Mouse (Mus musculus) T-helper 1 cell (primary cell): ENCODE data around the gene Gm19668.
"Not testable (repeated sequence)": the region's sequence is repeated elsewhere in the genome, so short reads cannot be mapped to it uniquely, and the experiment has no call there.

Experiments used
- in situ Hi-C: fragments of 300-600 bp; cut with MboI, MseI; formaldehyde crosslinking; loops from one replicate; pipeline ENCODE4 v1.15.1; 2025; ENCODE audit warnings: high pct_unique_total_duplicates

The Gm19668 gene

DNA sequence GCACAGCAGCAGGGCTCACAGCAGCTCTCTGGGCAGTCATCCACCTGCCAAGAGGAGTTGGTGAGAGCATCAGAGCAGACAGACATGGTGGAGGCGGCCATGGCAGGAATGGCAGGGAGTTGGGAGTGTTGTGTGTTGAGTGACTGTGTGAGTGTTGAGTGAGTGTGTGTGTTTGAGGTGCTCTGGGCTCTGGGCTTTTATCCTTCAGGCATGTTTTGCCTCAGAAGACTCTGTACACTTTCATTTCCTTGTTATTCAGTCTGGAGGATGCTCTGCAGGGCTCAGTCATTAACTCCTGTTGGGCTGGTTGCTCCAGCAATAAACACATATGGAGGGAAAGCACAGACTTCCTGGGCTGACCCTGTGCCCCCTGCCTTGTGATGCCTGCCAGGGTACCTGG lies 27.7 kb downstream of the Gm19668 start, which contains the start of gene Gm3238:
Gm3238 (minus strand) TSS at position 101 of the 400 bp plus-strand sequence.
- in situ Hi-C loops: not testable (repeated sequence)

DNA sequence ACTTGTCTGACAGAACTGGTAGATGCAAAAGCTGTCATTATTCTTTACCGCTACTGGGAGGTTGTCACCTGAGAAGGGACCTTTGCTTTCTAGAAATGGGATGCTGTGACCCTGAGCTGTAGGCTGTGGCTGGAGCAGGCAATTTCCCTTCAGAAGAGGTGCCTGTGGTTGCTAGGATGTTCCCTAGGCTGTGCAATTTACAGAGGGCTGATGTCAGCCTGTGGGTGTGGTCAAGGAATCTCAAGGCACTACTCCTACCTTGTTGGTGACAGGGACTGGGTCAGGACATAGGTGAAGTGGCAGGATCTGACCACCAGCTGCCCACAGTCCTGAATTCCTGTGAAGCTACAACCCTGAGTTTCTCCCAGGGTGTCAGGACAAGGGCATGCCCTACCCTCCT lies 29.2 kb downstream of the Gm19668 start:
- in situ Hi-C loops: no loop called here

DNA sequence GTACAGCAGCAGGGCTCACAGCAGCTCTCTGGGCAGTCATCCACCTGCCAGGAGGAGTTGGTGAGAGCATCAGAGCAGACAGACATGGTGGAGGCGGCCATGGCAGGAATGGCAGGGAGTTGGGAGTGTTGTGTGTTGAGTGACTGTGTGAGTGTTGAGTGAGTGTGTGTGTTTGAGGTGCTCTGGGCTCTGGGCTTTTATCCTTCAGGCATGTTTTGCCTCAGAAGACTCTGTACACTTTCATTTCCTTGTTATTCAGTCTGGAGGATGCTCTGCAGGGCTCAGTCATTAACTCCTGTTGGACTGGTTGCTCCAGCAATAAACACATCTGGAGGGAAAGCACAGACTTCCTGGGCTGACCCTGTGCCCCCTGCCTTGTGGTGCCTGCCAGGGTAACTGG lies 39.4 kb downstream of the Gm19668 start, which contains the start of gene Gm3233:
Gm3233 (minus strand) TSS at position 101 of the 400 bp plus-strand sequence.
- in situ Hi-C loops: not testable (repeated sequence)

DNA sequence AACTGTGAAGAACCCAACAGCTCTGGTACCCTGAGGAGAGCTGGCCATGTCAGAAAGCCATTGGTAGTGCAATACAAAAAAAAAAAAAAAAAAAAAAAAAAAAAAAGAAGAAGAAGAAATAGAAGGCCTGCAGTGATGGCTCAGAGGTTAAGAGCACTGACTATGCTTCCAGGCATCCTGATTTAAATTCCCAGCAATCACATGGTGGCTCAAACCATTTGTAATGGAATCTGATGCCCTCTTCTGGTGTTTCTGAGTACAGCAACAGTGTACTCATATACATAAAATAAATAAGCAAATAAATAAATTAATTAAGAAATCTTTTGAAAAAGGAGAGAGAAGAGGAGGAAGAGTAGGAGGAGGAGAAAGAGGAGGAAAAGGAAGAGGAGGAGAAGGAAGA lies 45.5 kb downstream of the Gm19668 start:
- in situ Hi-C loops: no loop called here

DNA sequence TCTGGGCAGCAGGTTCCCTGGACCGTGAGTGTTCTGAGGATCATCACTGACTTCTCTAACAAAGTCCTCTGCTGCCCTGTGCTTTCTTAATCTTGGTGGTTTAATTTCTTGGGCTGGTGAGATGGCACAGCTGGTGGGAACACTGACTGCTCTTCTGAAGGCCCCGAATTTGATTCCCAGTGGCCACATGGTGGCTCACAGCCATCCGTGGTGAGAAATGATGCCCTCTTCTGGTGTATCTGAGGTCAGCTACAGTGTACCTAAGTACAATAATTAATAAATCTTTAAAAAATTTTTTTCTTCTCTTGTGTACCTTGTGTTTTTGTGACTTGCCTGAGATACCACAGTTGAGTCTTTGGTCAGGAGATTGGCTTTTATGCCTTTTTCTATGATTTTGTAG lies 46.6 kb downstream of the Gm19668 start:
- in situ Hi-C loops: not testable (repeated sequence)

DNA sequence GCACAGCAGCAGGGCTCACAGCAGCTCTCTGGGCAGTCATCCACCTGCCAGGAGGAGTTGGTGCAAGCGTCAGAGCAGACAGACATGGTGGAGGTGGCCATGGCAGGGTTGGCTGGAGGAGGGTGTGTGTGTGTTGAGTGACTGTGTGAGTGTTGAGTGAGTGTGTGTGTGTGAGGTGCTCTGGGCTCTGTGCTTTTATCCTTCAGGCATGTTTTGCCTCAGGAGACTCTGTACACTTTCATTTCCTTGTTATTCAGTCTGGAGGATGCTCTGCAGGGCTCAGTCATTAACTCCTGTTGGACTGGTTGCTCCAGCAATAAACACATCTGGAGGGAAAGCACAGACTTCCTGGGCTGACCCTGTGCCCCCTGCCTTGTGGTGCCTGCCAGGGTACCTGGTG lies 47.7 kb downstream of the Gm19668 start, which contains the start of gene Gm9736:
Gm9736 (minus strand) TSS at position 101 of the 400 bp plus-strand sequence.
- in situ Hi-C loops: not testable (repeated sequence)

DNA sequence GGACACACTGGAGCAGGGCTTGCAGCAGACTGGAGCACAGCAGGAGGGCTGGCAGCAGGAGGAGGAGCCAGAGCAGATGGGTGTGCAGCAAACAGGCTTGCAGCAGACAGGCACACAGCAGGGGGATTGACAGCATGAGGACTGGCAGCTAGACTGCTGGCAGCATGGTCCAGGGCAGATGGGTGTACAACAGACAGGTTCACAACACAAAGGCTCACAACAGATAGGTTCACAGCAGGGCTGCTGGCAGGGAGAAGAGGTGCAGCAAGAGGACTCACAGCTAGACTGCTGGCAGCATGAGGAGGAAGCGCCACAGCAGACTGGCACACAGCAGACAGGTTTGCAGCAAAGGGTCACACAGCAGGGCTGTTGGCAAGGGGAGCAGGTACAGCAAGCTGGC lies 48.2 kb downstream of the Gm19668 start:
- in situ Hi-C loops: not testable (repeated sequence)
